Mouse (Mus musculus) right cerebral cortex, adult 2 months (tissue): ENCODE measurements at regions not wholly inside any gene's neighbourhood (a gene's known extent, or its start where the extent isn't known, plus 50 kb on each side); places are given as distances from the start of the nearest gene placed in this dataset.
A peak's percentile ranks its signal among the peaks of the same experiment; 100 is the strongest.
"Not testable (repeated sequence)": the region's sequence is repeated elsewhere in the genome, so short reads cannot be mapped to it uniquely, and the experiment has no call there.

Experiments used
- DNase-seq, 2 experiments: peaks; one replicate each; pipeline ENCODE4 v3.0.0; 2021 to 2022; ENCODE audit warnings: low spot score in 2 of 2

DNA sequence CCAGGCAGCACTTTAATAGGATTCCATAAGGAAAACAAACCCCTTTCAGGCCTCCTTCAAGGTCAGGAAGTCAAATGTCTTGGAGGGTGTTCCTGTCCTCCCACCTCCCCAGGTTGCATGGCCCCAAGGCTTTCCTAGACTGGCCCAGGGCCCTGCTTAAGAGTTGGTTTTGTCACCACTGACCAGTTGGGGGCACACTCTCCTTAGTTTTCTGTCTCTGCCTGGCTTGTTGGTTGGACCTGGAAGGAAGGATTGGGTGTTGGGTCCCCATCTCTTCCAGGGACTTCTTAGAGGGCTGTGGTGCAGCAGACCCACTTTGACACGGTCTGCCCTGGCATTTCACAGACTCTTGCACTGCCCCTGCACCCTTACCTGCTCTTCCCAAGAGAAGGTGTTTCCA lies 273.1 kb downstream of the Cyp26b1 start:
- DNase-seq = peak; percentile 28 to 35

DNA sequence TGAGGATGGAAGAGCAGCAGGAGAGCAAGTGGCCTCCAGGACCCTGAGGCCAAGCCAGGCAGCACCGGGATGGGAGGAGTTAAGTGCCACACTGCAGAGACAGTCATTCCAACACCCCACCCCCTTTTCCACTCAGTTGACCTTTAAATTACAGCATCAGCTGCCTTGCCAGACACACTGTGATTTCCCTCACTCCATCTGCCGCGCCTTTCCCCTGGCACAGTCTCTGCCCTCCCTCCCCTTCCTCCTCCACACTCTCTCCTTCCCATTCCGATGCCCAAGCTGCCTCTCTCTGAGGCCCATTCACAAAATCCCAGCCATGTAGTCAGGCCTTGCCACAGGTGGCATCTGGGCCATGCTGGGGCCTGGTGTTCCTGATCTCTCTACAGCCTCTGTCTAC lies 274.9 kb downstream of the Cyp26b1 start:
- DNase-seq = peak; percentile 44 to 54

GRCm38 (mm10) chr6:84317026-84317425 lies 276.7 kb downstream of the Cyp26b1 start:
- no peak for DNase-seq

DNA sequence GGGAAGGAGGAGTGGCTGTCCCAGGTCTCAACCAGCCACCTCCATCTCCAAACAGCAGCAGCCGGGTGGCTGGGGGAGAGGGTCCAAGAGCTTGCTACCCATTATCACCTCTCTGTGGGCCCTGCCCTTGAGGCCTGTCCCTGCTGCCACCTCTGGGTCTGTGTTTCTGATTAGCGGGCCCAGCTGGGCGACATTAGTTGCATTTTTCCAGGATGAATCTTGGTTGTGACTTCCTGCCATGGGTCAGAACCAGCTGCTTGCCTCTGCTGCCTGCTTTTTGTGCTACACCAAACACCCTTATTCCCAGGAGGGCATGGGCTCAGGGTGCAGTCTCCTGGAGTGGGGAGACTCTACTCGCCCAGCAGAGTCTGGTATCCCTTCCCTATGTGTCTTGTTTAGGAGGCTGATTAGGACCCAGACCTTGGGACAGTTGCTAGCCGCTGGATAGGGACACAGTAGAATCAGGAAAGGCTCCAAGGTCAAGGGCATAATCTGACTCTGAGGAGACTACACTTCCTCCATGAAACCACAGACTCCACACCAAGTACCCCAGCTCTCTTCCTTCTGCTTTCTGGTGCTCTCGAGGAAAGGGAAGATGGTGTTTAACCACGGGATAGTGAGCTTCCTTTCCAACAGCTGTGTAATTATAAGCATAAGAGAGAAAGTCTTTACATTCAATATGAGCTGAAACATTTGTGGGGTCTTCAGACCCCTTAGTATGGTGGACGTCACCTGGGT lies 278.4 kb downstream of the Cyp26b1 start:
- DNase-seq = no peak

GRCm38 (mm10) chr6:84313797-84314196 lies 279.9 kb downstream of the Cyp26b1 start:
- no peak for DNase-seq

GRCm38 (mm10) chr6:84310635-84311241 lies 283.0 kb downstream of the Cyp26b1 start:
- no peak for DNase-seq

DNA sequence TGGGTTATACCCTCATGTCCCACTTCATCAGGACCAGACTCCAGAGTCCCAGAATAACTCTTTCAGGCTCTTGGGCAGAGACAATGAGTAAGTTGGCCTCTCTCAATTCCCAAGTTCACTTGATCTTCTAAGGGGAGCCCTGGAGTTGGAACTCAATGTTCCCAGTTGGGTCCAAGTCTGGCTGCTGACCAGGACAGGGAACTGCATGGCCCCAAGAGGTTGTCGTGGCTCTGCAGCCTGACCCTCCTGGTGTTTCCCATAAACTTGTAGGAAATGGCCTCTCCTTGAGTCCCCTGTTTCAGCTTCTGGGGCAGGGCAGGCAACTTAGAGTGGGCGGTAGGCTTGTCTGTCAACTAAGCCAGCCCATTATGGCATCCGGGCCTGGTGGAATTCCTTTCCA lies 286.2 kb downstream of the Cyp26b1 start:
- DNase-seq = no peak

DNA sequence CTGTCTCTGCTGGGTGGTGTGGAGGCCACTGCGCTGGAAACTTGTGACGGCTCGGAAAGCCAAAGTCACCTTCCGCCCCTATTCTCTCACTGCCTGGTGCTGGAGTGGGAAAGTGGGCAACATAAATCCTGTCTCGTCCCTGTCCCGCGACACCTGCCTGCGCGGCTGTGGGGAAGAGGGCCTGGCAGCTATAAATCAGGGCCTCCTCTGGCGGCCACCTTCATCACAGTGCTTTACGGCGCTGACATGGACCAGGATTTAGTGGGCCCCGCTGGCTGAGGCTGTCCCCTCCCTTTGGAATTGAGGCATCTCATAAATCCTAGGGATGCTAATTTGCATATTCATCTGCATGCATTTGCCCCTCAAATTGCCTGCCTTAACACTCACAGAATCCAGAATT lies 287.1 kb downstream of the Cyp26b1 start:
- DNase-seq = no peak

GRCm38 (mm10) chr6:84305093-84305492 lies 288.6 kb downstream of the Cyp26b1 start:
- no peak for DNase-seq

GRCm38 (mm10) chr6:84302916-84303315 lies 290.8 kb downstream of the Cyp26b1 start:
- DNase-seq = not testable (repeated sequence)

DNA sequence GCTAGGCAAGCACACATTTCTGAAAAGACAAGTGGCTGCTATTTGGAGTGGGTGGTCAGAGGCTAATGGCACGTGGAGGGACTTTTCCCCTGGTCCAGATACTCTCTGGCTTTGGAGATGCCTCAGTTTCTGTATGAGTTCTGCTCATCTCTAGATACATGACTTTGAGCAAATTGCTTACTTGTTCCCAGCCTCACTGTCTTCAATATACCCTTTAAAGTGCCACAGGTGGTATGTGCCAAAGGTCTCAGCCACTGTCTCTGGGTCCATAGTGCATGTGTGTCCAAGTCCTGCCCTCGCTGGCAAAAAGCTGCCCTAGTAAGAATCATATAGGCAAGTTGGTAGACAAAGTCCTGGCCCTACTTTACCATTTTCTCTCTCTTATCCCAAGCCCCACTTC lies 291.5 kb downstream of the Dysf start:
- no peak for DNase-seq

- DNase-seq = no peak
These were observed 290.8 kb downstream of the Dysf start for GRCm38 (mm10) chr6:84299146-84299545.

DNA sequence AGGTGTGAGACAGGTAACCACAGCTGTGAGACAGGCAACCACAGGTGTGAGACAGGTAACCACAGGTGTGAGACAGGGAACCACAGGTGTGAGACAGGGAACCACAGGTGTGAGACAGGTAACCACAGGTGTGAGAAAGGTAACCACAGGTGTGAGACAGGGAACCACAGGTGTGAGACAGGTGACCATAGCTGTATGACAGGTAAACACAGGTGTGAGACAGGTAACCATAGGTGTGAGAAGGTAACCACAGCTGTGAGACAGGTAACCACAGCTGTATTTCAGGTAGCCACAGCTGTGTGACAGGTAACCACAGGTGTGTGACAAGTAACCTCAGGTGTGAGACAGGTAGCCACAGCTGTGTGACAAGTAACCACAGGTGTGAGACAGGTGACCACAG lies 265.5 kb downstream of the Dysf start:
- DNase-seq = not testable (repeated sequence)

- peak; percentile 29 to 51 for DNase-seq
These were observed 264.3 kb downstream of the Dysf start for GRCm38 (mm10) chr6:84272520-84273311.

- DNase-seq = no peak
These were observed 263.6 kb downstream of the Dysf start for GRCm38 (mm10) chr6:84271966-84272365.

DNA sequence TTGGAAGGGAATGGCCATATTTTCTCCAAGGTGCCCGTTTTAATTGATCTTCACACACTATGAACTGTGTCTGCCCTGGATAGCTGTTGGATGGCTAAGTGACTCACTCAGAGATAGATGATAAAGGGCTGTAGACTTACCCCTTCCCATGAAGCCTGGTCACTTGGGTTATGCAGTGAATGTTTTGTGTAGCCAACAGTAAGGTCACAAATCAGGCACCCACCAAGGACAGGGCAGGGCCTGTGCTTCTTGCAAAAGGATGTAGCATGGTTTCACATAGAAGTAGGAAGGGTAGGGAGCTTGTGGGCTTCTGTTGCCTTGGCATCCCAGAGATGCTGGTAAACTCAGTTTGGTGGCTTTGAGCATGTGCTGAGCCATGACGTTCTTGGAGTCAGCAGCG lies 263.1 kb downstream of the Dysf start:
- no peak for DNase-seq

GRCm38 (mm10) chr6:84270518-84271165 lies 262.3 kb downstream of the Dysf start:
- no peak for DNase-seq

DNA sequence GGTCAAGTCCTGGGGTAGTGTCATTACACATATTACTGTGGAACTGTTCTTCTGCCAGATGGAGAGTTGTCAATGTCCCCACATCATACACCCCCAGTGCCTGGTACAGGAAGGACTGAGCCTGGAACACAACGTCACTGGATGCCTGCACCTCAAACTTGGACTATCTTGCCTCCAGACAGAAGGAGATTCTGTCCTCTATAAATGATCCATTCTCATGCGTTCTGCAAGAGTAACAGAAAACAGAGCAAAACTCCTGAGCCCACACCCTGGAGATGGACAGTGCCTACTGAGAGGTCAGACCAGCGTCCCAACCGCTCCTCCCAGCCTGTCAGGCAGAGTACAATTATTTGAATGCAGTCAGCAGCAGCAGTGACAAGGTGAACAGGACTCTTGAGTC lies 261.1 kb downstream of the Dysf start:
- DNase-seq = no peak

DNA sequence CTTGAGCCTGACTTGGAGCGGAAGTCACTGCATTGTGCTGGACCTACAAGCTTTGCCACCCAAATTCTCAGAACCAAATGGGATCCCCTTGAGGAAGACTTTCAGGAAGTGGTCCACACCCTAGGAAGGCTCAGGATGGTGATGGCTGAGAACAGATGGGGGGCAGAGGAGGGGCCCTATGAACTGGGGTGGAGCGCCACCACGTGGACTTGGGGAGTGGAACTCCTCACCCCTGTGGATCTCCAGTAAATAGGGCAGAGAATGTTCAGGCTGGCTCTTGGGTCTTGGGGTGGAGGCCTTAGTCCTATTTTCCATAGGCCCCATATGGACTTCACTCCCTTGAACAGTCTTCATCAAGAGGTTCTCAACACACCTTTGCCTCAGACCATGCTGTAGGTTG lies 260.6 kb downstream of the Dysf start:
- DNase-seq = no peak

DNA sequence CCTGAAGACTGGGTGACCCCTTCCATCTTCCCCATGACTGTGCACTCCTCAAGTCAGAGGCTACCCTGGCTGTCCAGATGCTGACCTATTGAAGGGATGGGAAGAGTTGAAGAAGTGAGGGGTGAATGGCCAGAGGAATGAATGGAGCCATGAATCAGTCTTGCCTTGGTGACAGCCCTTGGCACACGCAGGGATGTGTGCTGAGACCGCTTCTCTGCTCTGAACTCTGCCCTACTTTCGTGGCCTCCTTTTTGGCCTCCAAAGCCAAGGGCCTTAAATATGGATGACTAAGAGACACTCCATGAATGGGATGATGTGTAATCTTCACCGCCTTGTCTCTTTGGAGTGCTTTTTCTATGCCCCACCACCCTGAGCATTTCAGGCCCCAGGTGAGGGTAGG lies 259.7 kb downstream of the Dysf start:
- no peak for DNase-seq

DNA sequence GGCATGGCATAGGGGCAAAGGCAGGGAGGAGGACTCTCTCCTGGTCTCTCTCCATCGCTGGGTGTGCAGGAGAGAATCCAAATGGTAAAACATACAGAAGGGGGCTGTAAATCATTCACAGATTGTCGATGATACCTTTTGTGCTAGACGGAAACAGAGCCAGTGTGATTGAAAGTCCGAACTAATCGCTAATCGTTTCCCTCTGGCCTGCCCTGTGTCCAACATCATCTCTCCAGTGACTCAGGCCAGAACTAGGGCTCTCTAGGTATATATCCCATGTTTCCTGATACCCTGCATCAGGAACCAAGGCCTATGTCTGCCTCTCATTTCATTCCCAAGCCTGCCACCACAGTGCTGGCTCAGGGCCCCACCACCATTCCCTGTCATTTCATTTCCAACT lies 259.1 kb downstream of the Dysf start:
- no peak for DNase-seq

- peak; percentile 21 to 25 for DNase-seq
These were observed 258.3 kb downstream of the Dysf start for GRCm38 (mm10) chr6:84266736-84267135.
